Mouse (Mus musculus) C2C12 (cell line): ENCODE measurements around the gene Maml1.

Experiments
- CTCF ChIP-seq: IDR thresholded peaks from one replicate; pipeline ENCODE4 v1.5.1; 2011; ENCODE audit not compliant: control insufficient read depth, insufficient read depth, insufficient read length
- MAX ChIP-seq: IDR thresholded peaks from one replicate; pipeline ENCODE4 v1.6.1; 2011; ENCODE audit warnings: mild to moderate bottlenecking, control low read depth
- MYOG ChIP-seq: IDR thresholded peaks from one replicate; pipeline ENCODE4 v1.6.1; 2011; ENCODE audit not compliant: control insufficient read depth, insufficient read length; ENCODE audit errors: extremely low read depth

GRCm38 (mm10) chr11:50285696-50286095 lies 6.4 kb downstream of the Maml1 start:
- TF ChIP-seq CTCF: no peak
- no peak for TF ChIP-seq MYOG
- TF ChIP-seq MAX: no peak
